Mouse (Mus musculus): ENCODE measurements around the gene Asf1b. TPM values are rescaled to one million over a fixed set of nuclear protein-coding genes. Genes with fewer than 3 reads are reported as not detected.
A peak's percentile ranks its signal among the peaks of the same experiment; 100 is the strongest.
"Not testable (repeated sequence)": the region's sequence is repeated elsewhere in the genome, so short reads cannot be mapped to it uniquely, and the experiment has no call there.

Asf1b gene
- polyA plus RNA-seq, 1 experiment from 2014 or later = 40.9 TPM

DNA sequence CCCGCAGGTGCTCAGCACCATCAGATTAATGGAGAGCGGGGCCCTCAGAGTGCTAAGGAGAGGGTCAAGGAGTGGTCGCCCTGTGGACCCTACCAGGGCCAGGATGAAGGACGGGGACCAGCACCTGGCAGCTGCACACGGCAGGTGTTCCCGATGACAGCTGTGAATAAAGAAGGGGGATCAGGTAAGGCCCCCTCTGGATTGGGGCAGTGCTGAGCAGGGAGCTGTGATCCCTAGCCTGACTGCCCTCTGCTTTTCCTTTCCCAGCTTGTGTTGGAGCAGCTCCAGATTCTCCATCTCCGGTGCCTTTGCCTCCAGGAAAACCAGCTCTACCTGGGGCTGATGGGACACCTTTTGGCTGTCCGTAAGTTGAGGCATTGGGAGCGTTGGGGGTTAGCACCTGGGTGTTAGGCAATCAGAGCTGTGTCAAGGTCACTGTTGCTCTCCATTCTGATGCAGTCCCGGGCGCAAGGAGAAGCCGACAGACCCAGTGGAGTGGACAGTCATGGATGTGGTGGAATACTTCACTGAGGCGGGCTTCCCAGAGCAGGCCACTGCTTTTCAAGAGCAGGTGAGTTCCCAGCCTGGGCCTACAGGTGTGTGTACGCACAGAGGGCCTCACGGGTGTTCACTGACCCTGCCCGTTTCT is 43.9 kb downstream of the Asf1b start:
- no peak for ATAC-seq (ENCODE audit: low FRiP score)
- WGBS = 69% methylated on average over 16 of the region's 16 CpGs
- Histone ChIP-seq H3K4me1 (peaks cover 43% of the 10 kb centered on the region), H3K9ac (peak overlapping the region; percentile 80; the same call in 1 of the 2 replicates), H3K27ac (no peak overlapping the region), H3K36me3 (peaks cover 32% of the 10 kb centered on the region; the same call in 1 of the 2 replicates), H3K9me3 (replicated peaks) (no peaks in the 10 kb centered on the region), H3K4me3 (peak overlapping the region; percentile 86), H3K4me2 (replicated peaks) (peak overlapping the region; percentile 79), H3K27me3 (peaks cover 33% of the 10 kb centered on the region)

GRCm38 (mm10) chr8:83999825-84000224 is 44.5 kb downstream of the Asf1b start:
- Histone ChIP-seq H3K9me3 (replicated peaks) (no peaks in the 10 kb centered on the region), H3K36me3 (peaks cover 27% of the 10 kb centered on the region; the same call in 1 of the 2 replicates), H3K27ac (no peak overlapping the region), H3K9ac (no peak overlapping the region), H3K4me2 (replicated peaks) (no peak overlapping the region), H3K4me1 (peaks cover 46% of the 10 kb centered on the region), H3K27me3 (peaks cover 33% of the 10 kb centered on the region), H3K4me3 (0 out of 2 replicates have a peak overlapping the region, but pooled peaks have one; percentile 86)
- no peak for ATAC-seq (ENCODE audit: low FRiP score)
- 92% methylated on average over 2 of the region's 2 CpGs for WGBS

DNA sequence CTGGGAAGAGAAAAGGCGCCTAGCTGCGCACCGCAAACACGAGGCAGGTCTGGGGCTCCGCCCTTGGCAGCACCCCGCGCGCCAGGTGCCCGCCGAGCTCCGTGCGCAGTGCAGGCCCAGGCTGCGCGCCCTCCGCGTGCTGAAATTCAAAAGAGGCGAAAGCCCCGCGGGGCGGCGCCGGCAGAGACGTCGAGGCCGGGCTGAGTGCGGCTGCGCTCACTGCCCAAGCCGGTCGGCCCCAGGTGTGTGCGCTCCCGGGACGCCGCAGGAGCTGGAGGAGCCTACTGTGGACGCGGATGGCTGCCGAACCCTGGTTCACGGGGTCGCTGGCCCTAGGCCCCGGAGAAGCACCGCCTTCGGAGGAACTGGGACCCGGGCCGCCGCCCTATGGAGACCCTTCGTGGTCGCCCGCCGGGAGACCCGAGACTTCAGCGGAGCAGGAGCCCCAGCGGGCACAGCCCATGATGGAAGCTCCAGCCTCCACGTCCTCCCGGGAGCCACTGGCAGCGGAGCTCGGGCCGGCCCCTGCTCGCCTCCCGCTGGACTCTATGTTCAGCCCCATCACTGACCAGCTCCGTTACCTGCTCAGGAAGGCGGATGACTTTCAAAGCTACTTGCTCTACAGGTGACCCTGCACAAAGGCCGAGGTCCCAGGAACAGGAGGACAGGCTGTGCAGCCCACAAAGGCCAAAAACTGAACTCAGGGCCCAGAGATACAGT is 46.1 kb downstream of the Asf1b start, which contains the start of gene 1700067K01Rik:
Gene 1700067K01Rik, plus strand, starts transcription at position 222 of the 720 bp plus-strand sequence.
- peaks cover 33% of the 10 kb centered on the region for H3K27me3 ChIP-seq
- 0 out of 2 replicates have a peak, but pooled peaks cover 24% of the 10 kb centered on the region for H3K36me3 ChIP-seq
- H3K4me1 ChIP-seq = peaks cover 43% of the 10 kb centered on the region
- peak within 1 kb of the TSS; percentile 16; the same call in 1 of the 2 replicates for H3K4me3 ChIP-seq
- WGBS = 21% methylated on average over 61 of the region's 61 CpGs
- H3K9ac ChIP-seq = peak within 1 kb of the TSS; percentile 32; the same call in 1 of the 2 replicates
- ATAC-seq (ENCODE audit: low FRiP score) = no peak
- peak within 1 kb of the TSS; percentile 44 for H3K4me2 ChIP-seq (replicated peaks)
- H3K27ac ChIP-seq = no peak within 1 kb of the TSS
- no peaks in the 10 kb centered on the region for H3K9me3 ChIP-seq (replicated peaks)

DNA sequence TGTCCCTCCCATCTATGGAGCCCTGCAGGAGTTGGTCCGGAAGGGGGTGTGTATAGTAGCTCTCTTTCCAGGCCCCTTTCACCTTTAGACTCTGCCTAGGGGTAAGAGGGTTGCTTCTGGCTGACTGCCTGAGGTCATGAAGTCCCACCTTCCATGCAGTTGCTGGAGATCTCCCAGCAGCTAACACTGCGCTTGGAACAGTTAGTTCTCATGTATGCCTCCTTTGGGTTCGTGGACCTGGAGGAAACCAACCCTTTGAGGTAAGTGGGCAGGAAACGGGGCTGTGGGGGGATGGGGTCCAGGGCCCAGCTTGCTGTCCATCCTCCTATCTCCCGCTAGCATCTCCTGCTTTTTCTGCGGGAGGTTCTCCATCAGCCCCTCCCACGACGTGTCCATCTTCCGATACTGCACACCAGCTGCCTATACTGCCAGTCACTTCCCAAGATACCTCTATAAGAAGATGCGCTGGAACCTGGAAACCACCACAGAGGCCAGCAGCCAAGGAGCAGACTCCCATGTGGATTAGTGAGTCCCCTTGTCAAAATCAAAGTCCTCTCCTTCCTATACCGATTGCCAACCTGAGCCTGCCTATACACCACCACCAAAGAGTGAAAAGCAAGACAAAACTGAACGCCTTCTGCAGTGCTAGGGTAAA is 47.8 kb downstream of the Asf1b start:
- Histone ChIP-seq H3K9ac (no peak overlapping the region), H3K4me3 (no peak overlapping the region), H3K4me2 (replicated peaks) (no peak overlapping the region), H3K4me1 (peaks cover 40% of the 10 kb centered on the region), H3K27me3 (peaks cover 33% of the 10 kb centered on the region), H3K9me3 (replicated peaks) (no peaks in the 10 kb centered on the region), H3K27ac (no peak overlapping the region), H3K36me3 (0 out of 2 replicates have a peak, but pooled peaks cover 24% of the 10 kb centered on the region)
- WGBS = 54% methylated on average over 12 of the region's 12 CpGs
- ATAC-seq (ENCODE audit: low FRiP score) = no peak

DNA sequence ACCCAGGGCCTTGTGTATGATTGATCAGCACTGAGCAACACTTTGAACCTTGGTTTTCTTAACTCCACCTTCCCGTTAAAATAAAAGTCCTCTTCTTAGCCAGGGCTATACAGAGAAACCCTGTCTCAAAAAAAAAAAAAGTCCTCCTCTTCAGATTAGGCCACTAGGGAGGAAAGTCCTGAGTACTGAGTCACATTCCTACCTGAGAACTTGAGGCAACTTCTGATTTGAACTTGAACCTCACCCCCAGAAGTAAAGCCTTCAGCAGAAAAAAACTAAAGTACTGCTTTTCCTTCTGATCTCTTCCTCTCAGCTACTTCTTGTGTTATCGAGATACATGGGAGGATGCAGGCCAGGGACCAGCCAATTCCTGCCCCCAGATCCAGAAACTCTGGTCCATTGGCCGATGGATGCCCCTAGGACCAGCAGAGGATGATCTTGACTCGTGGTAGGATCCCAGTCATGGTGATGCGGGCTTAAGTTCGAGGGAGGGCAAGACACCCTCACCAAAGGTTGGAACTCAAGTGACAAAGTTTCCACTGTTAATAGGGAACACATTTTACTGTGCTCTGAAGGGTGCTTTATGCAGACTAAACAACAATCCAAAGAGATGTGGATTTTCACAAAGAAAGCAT is 48.4 kb downstream of the Asf1b start:
- Histone ChIP-seq H3K27me3 (peaks cover 35% of the 10 kb centered on the region), H3K4me3 (peak overlapping the region; percentile 53; the same call in 1 of the 2 replicates), H3K9me3 (replicated peaks) (no peaks in the 10 kb centered on the region), H3K4me2 (replicated peaks) (peak overlapping the region; percentile 79), H3K9ac (no peak overlapping the region), H3K4me1 (peaks cover 36% of the 10 kb centered on the region), H3K27ac (no peak overlapping the region), H3K36me3 (0 out of 2 replicates have a peak, but pooled peaks cover 24% of the 10 kb centered on the region)
- WGBS = 79% methylated on average over 6 of the region's 6 CpGs
- ATAC-seq (ENCODE audit: low FRiP score) = no peak

DNA sequence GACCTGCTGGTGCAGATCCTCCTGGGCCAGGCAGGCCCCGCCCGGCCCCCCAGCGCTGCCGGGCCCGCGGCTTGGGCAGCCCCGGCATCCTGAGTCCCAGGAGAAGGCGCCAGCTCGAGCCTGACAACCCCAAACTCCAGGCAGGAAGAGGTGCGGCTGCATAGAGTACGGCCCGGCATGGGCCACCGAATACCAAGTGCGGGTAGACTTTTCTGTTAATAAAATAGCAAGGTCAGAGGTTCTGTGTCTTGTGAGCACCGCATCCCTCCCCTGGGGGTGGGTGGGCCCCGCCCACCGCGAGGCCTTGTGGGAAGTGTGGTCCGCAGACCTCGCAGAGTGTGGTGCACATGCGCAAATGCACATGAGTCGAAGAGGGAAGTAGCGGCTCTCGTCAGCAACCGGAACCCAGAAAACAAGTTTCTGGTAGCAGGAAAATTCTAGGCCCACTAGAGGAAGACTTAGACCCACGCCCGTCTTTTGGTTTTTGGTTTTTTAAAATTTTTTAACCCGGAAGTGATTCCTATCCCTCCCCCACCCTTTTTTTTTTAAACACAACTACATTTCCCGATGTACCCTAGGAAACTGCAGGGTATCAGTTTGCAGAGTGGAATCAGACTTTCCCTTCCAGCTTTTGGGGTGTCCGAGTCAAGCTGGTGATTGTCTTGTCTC is 49.4 kb downstream of the Asf1b start:
- Histone ChIP-seq H3K27ac (peak overlapping the region; percentile 71), H3K27me3 (peaks cover 34% of the 10 kb centered on the region), H3K9me3 (replicated peaks) (no peaks in the 10 kb centered on the region), H3K4me3 (peak overlapping the region; percentile 53), H3K4me1 (peaks cover 27% of the 10 kb centered on the region), H3K9ac (peak overlapping the region; percentile 72), H3K36me3 (0 out of 2 replicates have a peak, but pooled peaks cover 20% of the 10 kb centered on the region), H3K4me2 (replicated peaks) (peak overlapping the region; percentile 79)
- peak; percentile 83 for ATAC-seq (ENCODE audit: low FRiP score)
- 1% methylated on average over 30 of the region's 30 CpGs for whole genome bisulfite sequencing

GRCm38 (mm10) chr8:84005502-84005901 is 50.2 kb downstream of the Asf1b start:
- H3K9ac ChIP-seq; H3K9me3 ChIP-seq (replicated peaks); H3K4me3 ChIP-seq; H3K27ac ChIP-seq; H3K4me2 ChIP-seq (replicated peaks); ATAC-seq (ENCODE audit: low FRiP score): not testable (repeated sequence)
- peaks cover 33% of the 10 kb centered on the region for H3K27me3 ChIP-seq
- WGBS = 91% methylated on average over 7 of the region's 7 CpGs
- peaks cover 28% of the 10 kb centered on the region for H3K4me1 ChIP-seq
- H3K36me3 ChIP-seq = 0 out of 2 replicates have a peak, but pooled peaks cover 11% of the 10 kb centered on the region

DNA sequence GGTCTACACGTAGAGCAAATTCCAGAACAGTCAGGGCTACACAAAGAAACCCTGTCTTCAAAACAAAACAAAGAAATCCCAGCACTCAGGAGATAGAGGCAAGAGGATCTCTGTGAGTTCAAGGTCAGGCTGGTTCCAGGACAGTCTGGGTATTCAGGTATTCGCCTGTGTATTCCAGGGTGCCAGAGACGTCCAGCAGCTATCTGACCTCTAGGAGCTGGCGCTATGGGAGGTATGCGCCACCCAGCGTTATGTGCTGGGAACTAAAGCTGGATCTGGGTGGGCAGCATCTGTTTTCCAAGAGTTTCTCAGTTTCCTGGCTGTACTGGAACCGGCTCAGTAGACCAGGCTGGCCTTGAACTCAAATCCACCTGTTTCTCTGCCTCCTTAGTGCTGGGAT is 53.1 kb downstream of the Asf1b start:
- H3K9me3 ChIP-seq (replicated peaks) = no peaks in the 10 kb centered on the region
- H3K4me2 ChIP-seq (replicated peaks) = no peak overlapping the region
- WGBS = 23% methylated on average over 7 of the region's 7 CpGs
- no peak overlapping the region for H3K4me3 ChIP-seq
- no peaks in the 10 kb centered on the region for H3K36me3 ChIP-seq
- H3K9ac ChIP-seq = no peak overlapping the region
- no peak overlapping the region for H3K27ac ChIP-seq
- peaks cover 33% of the 10 kb centered on the region for H3K4me1 ChIP-seq
- no peak for ATAC-seq (ENCODE audit: low FRiP score)
- H3K27me3 ChIP-seq = peaks cover 41% of the 10 kb centered on the region

DNA sequence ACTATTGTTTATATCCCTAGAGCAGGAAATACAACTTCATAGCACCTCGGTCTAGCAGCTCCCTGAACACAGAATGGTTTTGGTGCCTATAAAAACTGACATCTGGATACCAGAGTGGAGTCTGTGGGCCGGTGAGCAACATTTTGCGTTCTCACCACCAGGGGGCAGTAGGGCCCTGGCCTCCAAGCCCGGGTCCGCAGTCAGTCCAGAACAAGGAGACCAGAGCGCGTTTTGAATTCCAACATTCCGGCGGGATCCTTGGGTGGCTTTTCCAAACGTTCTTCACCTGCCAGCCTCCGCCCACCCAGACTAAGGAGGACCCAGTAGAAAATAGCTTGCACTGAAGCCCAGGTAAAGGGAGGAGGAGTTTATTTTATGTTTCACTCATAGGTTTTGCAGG is 54.6 kb downstream of the Asf1b start:
- 1% methylated on average over 11 of the region's 11 CpGs for WGBS

DNA sequence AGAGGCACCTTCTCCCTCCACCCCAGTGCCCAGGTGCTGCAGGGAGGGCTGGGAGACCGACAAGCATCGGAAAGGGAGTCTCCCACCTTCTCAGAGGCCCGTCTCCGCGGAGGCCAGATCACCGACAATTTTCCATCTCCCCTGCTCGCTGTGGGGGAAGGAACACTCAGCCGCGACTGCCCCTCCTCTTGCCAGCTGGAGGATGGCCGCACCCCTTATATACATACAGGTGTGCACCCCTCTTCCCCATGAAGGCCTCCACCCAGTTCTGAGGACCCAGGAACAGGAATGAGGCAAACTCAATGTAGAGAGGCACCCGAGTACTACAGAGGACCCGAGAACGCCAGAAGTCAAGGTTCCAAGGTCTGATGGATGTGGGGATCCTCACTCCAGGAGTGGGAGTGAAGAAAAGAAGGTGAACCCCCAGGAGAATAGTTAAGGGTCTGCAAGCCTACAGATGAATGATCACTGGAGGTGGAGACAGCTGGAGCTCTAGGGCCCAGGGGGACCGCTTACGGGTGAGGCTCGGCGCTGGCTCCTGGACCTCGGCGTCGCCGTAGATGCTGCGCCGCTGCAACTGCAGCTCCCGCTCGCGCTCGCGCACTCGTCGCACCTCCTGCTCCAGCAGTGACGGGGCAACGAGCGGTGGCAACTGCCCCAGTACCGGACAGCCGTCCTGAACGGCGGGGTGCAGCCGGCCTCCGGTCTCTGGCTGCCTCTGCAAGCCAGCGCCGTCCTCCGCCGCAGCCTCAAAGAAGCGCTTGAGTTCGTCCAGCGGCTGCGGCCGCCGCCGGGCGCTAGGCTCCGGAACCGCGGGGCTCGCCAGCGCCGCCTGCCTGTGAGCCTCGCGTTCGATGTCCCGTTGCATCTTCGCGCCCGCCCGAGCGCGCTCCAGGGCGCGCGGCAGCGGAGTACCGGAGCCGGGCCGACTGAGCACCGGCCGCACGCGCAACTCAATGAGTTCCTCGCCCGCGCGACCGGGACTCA is 55.6 kb downstream of the Asf1b start:
- Histone ChIP-seq H3K36me3 (no peaks in the 10 kb centered on the region), H3K4me1 (peaks cover 23% of the 10 kb centered on the region), H3K9ac (peak overlapping the region; percentile 60), H3K4me2 (replicated peaks) (peak overlapping the region; percentile 95), H3K9me3 (replicated peaks) (no peaks in the 10 kb centered on the region), H3K27ac (no peak overlapping the region), H3K4me3 (peak overlapping the region; percentile 48), H3K27me3 (peaks cover 50% of the 10 kb centered on the region)
- ATAC-seq (ENCODE audit: low FRiP score) = peak; percentile 56
- WGBS = 2% methylated on average over 66 of the region's 83 CpGs

More for the DNA sequence above, 54.6 kb downstream of the Asf1b start:
- no peak overlapping the region for H3K9ac ChIP-seq
- no peak overlapping the region for H3K27ac ChIP-seq
- peaks cover 49% of the 10 kb centered on the region for H3K27me3 ChIP-seq
- H3K4me2 ChIP-seq (replicated peaks) = no peak overlapping the region
- no peak for ATAC-seq (ENCODE audit: low FRiP score)
- no peak overlapping the region for H3K4me3 ChIP-seq
- H3K9me3 ChIP-seq (replicated peaks) = no peaks in the 10 kb centered on the region
- H3K4me1 ChIP-seq = peaks cover 27% of the 10 kb centered on the region
- H3K36me3 ChIP-seq = no peaks in the 10 kb centered on the region

All from hindbrain, embryonic 12.5 days (tissue).